Mouse (Mus musculus) central nervous system, embryonic 18 days (tissue): ENCODE results near the gene Clhc1. TPM values are rescaled to one million over a fixed set of nuclear protein-coding genes. Genes with fewer than 3 reads are reported as not detected.

ENCODE experiments used
- polyA plus RNA-seq: library from polyadenylated mRNA; depleted of rRNA; stranded (reverse); fragments of >200 nt; gene quantifications from 2 replicates; pipeline ENCODE4 v1.2.3, GENCODE M21; 2012; rRNA removed

Gene Clhc1
- polyA plus RNA-seq: 0.12 and 0.19 TPM in 2 replicates

DNA sequence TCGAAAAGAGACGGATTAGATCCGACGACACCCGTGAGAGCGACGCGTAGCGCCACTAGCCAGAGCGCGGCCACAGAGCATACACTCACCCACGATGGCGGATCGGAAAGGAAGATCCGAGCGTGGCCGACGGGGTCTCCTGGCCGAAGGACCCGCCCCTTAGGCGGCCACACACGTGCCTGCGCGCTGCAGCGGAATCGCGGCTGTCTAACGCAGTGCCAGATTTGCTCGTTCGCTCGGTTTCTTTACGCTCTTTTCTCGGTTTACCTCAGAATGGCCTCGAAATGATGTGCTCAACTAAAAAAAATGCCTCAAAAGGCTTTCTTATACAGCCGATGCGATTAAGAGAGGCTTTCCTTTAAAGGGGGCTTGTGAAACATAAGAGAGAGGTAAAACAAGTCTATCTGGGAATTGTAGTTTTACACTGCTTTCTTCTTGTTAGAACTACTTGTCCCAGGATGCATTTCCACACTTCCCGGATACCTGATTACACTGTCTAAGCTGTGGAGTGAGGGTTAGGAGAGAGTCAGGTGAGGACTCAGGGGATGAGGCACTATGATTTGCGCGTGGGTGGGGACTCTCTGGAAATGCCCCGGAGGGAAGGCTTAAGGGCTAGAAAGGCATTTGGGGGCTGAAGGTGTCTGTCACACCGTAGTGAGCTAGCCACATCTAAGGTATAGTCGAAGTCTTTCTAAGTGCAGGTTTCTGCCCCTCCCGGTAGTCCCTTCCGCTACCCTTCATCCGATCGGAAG is at the start of gene Clhc1, which contains the start of gene Rps27a:
Clhc1 (plus strand) TSS at position 199 of the 752 bp plus-strand sequence.
Rps27a (minus strand) TSS at position 358 of the 752 bp plus-strand sequence.

GRCm38 (mm10) chr11:29514682-29515412 is 32.9 kb upstream of the Clhc1 start, which contains the start of gene Prorsd1:
TSS of gene Prorsd1 (minus strand) at chr11:29515033.

GRCm38 (mm10) chr11:29525988-29526794 is 21.6 kb upstream of the Clhc1 start, which contains the start of gene Mtif2:
TSS of gene Mtif2 (plus strand) at chr11:29526408.

Other genes with a start within 250 kb of the Clhc1 start
- gene Ccdc88a, start 174.3 kb upstream of the Clhc1 start, polyA plus RNA-seq: 30.8 and 31.5 TPM in 2 replicates
- 2.8 and 3.8 TPM in 2 replicates for gene Prorsd1, start 32.9 kb upstream of the Clhc1 start, polyA plus RNA-seq
- 28.5 and 31.2 TPM in 2 replicates for gene Mtif2, start 21.5 kb upstream of the Clhc1 start, polyA plus RNA-seq
- 1,032 and 1,072 TPM in 2 replicates for gene Rps27a, start 159 bp downstream of the Clhc1 start, polyA plus RNA-seq
- gene Rtn4, start 145.0 kb downstream of the Clhc1 start, polyA plus RNA-seq: 407 and 440 TPM in 2 replicates